Mouse (Mus musculus) left cerebral cortex, postnatal 25 days (tissue): ENCODE results near the gene Rufy1. TPM values are rescaled to one million over a fixed set of nuclear protein-coding genes. Genes with fewer than 3 reads are reported as not detected.
"Not testable (repeated sequence)": the region's sequence is repeated elsewhere in the genome, so short reads cannot be mapped to it uniquely, and the experiment has no call there.

Experiments
- DNase-seq, 2 experiments: peaks; one replicate each; pipeline ENCODE4 v3.0.0; 2022; ENCODE audit warnings: low spot score in 2 of 2, mixed read lengths in 1 of 2
- intact Hi-C: fragments of 180-260 bp; cut with DNase I; formaldehyde crosslinking; loops from one replicate; pipeline ENCODE4 v1.15.1; 2025
- total RNA-seq, 2 experiments: library from RNA; stranded (reverse); gene quantifications; 2 replicates each; pipeline ENCODE4 v1.2.3; 2021

Rufy1 gene
- total RNA-seq, result 10 to 100 TPM; 25.4 to 27.8 TPM

DNA sequence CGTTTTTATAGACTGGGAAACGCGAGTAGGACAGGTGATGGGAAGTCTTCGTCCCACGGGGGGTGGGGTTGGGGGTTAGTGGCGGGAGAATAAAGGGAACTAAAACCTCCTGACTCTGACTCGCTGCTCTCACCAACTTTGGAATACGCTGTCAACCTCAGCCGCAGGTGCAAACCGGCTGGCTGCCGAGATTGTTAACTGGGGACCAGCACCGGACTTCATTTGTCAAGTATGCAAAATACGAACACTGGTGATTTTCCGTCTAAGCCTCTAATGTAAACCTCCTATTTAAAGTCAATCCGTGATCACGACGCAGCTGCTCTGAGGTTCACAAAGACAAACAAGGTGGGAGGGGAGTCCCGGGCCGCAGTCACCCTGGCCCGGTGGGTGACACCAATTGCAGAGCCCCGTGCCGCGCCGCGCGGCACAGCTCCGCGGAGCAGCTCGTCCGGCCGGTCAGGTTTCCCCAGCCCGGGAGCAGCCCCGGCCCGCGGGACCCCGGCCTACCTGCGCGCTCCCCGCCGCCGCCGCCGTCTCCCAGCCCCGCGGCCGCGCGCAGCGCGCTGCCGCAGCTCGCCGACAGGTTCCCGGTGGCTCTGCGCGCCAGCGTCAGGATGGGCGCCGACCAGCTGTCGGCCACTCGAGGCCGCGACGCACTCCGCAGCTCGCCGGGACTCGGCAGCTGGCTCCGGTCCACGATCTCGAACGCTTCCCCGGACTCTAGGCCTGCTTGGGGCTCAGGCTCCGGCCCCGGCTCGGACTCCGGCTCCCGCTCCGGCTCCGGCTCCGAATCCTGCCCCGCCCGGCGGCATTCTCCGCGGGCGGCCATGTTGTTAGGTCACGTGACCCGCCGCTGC, at the start of gene Rufy1:
Rufy1 (minus strand) TSS at position 849 of the 857 bp plus-strand sequence.
- intact Hi-C loops, result no loop called here

DNA sequence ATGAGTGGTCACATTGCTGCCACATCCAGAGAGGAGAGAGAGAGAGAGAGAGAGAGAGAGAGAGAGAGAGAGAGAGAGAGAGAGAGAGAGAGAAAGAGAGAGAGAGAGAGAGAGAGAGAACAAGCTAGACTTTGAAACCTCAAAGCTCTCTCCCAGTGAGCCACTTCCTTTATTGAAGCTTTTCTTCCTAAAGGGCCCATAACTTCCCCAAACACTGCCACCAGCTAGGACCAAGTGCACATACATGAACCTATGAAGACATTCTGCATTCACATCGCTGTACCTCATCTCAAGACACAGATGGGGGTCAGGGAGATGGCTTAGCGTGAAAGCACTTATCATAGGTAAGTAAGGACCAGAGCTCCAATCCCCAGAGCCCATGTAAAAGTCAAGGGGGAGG, 47.1 kb upstream of the Rufy1 start:
- intact Hi-C loops, result no loop called here
- DNase-seq, result no peak

More for the DNA sequence above, at the start of gene Rufy1:
- DNase-seq, result peak; percentile 74 to 89

- DNase-seq, result no peak
- intact Hi-C loops, result no loop called here
Observed at GRCm38 (mm10) chr11:50477486-50478070, 46.7 kb upstream of the Rufy1 start.

DNA sequence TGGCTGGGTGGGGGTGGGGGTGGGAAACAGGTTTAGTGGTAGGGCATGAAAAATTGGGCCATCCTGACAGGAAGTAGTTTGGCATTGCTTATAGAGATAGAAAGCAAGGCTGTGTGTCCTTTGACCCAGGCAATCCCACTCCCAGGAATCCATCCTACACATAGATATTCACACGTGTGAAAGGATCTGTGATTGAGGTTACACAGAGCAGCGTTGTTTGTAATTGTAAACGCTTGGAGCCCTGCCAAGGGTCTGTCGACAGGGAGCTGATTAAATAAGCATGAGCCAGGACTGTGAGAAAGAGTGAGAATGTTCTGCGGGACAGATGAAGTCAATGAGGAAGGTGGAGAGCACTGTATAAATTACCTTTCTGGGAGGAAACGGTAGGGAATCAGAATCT, 46.0 kb upstream of the Rufy1 start:
- intact Hi-C loops, result no loop called here
- no peak for DNase-seq

GRCm38 (mm10) chr11:50473933-50474332, 43.0 kb upstream of the Rufy1 start:
- intact Hi-C loops, result no loop called here
- no peak for DNase-seq

GRCm38 (mm10) chr11:50472161-50472939, 41.4 kb upstream of the Rufy1 start:
- intact Hi-C loops, result no loop called here
- peak in 1 of 2 experiments; percentile 35 for DNase-seq

DNA sequence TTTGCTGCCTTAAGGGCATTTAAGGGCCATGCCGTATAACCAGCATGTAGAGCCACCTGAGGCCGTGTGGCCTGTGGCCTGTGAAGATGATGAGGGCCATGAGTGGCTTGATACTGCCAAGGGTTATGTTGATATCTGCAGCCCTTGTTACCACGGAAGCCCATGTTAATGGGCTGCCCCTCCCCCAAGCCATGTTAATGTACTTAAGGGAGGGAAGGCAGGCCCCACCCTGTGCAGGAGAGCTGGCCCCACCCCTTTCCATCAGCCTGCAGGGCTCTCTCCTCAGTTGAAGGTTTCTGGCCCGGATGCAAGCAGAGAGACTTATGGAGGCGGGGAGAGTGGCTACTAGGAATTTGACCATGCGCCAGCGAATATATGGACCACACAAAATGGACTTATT, 30.6 kb upstream of the Rufy1 start:
- intact Hi-C loops, result no loop called here
- no peak for DNase-seq

- intact Hi-C loops, result loop anchor here (5.0 kb wide), 1 partner anchor 143 kb away; the partner anchor contains the start of gene Adamts2
- DNase-seq, result no peak
Observed at GRCm38 (mm10) chr11:50459250-50459649, 28.3 kb upstream of the Rufy1 start.

GRCm38 (mm10) chr11:50457111-50457911, 26.4 kb upstream of the Rufy1 start:
- DNase-seq, result peak; percentile 35 to 64
- intact Hi-C loops, result loop anchor here (5.0 kb wide), 1 partner anchor 145 kb away; the partner anchor contains the start of gene Adamts2

GRCm38 (mm10) chr11:50456455-50456854, 25.5 kb upstream of the Rufy1 start:
- DNase-seq, result no peak
- intact Hi-C loops, result loop anchor here (5.0 kb wide), 1 partner anchor 146 kb away; the partner anchor contains the start of gene Adamts2

GRCm38 (mm10) chr11:50454934-50455333, 24.0 kb upstream of the Rufy1 start:
- intact Hi-C loops, result loop anchor here (5.0 kb wide), 1 partner anchor 147 kb away; the partner anchor contains the start of gene Adamts2
- no peak for DNase-seq

DNA sequence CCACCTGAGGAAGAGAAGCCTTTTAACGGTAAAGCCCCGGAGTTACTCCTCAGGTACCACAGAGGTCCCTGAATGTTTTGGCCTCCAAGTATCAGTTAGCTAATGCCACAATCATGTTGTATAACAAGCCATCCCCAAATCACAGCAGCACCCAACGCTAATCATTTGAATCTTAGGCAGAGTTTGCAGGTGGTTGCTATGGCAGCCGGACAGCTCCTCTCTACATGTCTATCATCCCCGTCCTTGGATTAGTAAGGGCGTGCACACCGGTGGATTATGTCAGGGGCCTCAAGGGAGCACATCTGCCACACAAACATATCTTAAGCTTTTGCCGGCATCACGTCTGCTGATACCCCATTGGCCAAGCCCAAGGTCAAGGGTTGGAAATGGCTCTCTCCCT, 19.3 kb upstream of the Rufy1 start:
- no peak for DNase-seq
- intact Hi-C loops, result no loop called here

GRCm38 (mm10) chr11:50448163-50448562, 17.2 kb upstream of the Rufy1 start:
- DNase-seq, intact Hi-C loops: not testable (repeated sequence)

- DNase-seq, result peak in 1 of 2 experiments; percentile 42
Observed at GRCm38 (mm10) chr11:50443259-50444065, 12.5 kb upstream of the Rufy1 start.

GRCm38 (mm10) chr11:50441637-50442036, 10.7 kb upstream of the Rufy1 start:
- intact Hi-C loops, result loop anchor here (5.0 kb wide), 2 partner anchors 146 to 161 kb away; partner anchors contain the start of gene Adamts2
- DNase-seq, result peak; percentile 65 to 91

More at GRCm38 (mm10) chr11:50443259-50444065, 12.5 kb upstream of the Rufy1 start:
- intact Hi-C loops, result loop anchor here (1.0 to 5.0 kb wide), 3 partner anchors 144 to 326 kb away; partner anchors contain the start of gene Adamts2

DNA sequence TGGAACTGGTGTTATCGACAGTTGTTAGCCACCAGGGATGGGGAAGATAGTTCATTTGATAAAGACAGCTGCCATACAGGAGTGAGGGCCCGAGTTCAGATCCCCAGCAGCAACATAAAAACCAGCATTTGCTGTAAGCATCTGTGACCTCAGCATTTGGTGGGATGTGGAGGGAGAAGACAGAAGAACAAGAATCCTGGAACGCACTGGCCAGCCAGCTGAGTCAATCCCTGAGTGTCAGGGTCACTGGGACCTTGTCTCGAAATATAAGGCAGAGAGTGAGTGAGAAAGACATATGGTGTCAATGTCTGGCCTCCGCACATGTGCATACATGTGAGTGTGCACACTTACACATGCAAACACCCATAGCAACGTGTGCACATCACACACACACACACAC, 9.8 kb upstream of the Rufy1 start:
- DNase-seq, result no peak
- intact Hi-C loops, result loop anchor here (5.0 kb wide), 2 partner anchors 147 to 162 kb away; partner anchors contain the start of gene Adamts2

DNA sequence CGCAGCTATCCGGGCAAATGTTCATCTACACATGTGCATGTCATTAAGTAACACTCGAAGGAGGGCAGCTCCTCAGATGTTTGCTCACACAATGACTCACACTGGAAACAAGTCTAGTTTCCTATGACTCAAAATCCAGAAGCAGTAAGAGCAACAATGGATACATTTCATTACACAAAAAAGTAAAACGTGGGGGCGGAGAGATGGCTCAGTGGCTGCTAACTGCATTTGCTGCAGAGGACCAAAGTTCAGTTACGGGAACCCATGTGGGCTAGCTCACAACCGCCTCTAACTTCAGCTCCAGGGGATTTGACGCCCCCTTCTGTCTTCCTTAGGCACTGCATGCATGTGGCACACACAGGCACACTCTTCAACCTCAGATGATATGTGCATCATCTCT, 8.9 kb upstream of the Rufy1 start:
- intact Hi-C loops, result loop anchor here (5.0 kb wide), 2 partner anchors 147 to 162 kb away; partner anchors contain the start of gene Adamts2
- peak; percentile 11 to 63 for DNase-seq

- intact Hi-C loops, result no loop called here
- no peak for DNase-seq
Observed at GRCm38 (mm10) chr11:50432896-50433295, 2.0 kb upstream of the Rufy1 start.
